Mouse (Mus musculus) bone marrow, adult 2 months (tissue): Measurements from ENCODE around the gene Lrp2bp. TPM values are rescaled to one million over a fixed set of nuclear protein-coding genes. Genes with fewer than 3 reads are reported as not detected.

ENCODE experiments used
- H3K27ac ChIP-seq: fragments of 200-500 bp; 2 replicates; pipeline ENCODE4 v1.5.1; 2012; ENCODE audit warnings: low read depth, mild to moderate bottlenecking, control low read depth, inconsistent platforms, low read length; ENCODE audit not compliant: control insufficient read depth, poor library complexity, insufficient read depth
- H3K4me1 ChIP-seq: fragments of 200-500 bp; 2 replicates; pipeline ENCODE4 v1.6.1; 2011; ENCODE audit warnings: low read length; ENCODE audit not compliant: control insufficient read depth, insufficient read depth
- H3K4me3 ChIP-seq: fragments of 200-500 bp; replicated peaks from 2 replicates; pipeline ENCODE3; 2011; ENCODE audit warnings: mild to moderate bottlenecking, low read depth, low read length, control low read depth; ENCODE audit not compliant: control insufficient read depth
- CTCF ChIP-seq: fragments of 200-500 bp; IDR thresholded peaks from 2 replicates; pipeline ENCODE4 v1.5.1; 2011; ENCODE audit warnings: low read length, control low read depth; ENCODE audit not compliant: control insufficient read depth, insufficient read depth
- POLR2A ChIP-seq: fragments of 200-500 bp; IDR thresholded peaks from 2 replicates; pipeline ENCODE4 v1.6.1; 2011; ENCODE audit warnings: low read depth, mild to moderate bottlenecking, control low read depth, low read length, borderline replicate concordance; ENCODE audit not compliant: control insufficient read depth
- WGBS: fragments of 180-500 bp; shearing (Covaris S2); methylation state at CpG from one replicate; pipeline ENCODE4 v1.1.7; 2018; 5-methylcytosine and 5-hydroxymethylcytosine counted together
- polyA plus RNA-seq: library from polyadenylated mRNA; stranded (reverse); fragments of >200 nt; gene quantifications from 2 replicates; pipeline ENCODE4 v1.2.4, GENCODE M21; 2011; ENCODE audit warnings: low replicate concordance; ENCODE audit not compliant: missing spikeins, insufficient read depth, insufficient read length

Lrp2bp gene
- polyA plus RNA-seq, 1 experiment, result not detected

GRCm38 (mm10) chr8:46073540-46074140 is 74.5 kb downstream of the Lrp2bp start:
- Histone ChIP-seq H3K27ac (no peak overlapping the region), H3K4me3 (no peak overlapping the region), H3K4me1 (no peaks in the 10 kb centered on the region)
- 71% methylated on average over 2 of the region's 2 CpGs for WGBS
- no peak for TF ChIP-seq CTCF
- TF ChIP-seq POLR2A, result no peak

GRCm38 (mm10) chr8:46075223-46075622 is 76.1 kb downstream of the Lrp2bp start:
- 88% methylated on average over 5 of the region's 5 CpGs for WGBS
- H3K27ac ChIP-seq, result no peak overlapping the region
- TF ChIP-seq CTCF (no peak), POLR2A (no peak)
- no peaks in the 10 kb centered on the region for H3K4me1 ChIP-seq
- no peak overlapping the region for H3K4me3 ChIP-seq

- H3K27ac ChIP-seq, result no peak overlapping the region
- no peak overlapping the region for H3K4me3 ChIP-seq
- H3K4me1 ChIP-seq, result no peaks in the 10 kb centered on the region
- WGBS, result 29% methylated on average over 6 of the region's 6 CpGs
- no peak for TF ChIP-seq POLR2A
- no peak for TF ChIP-seq CTCF
Measured at GRCm38 (mm10) chr8:46078866-46079265, 79.8 kb downstream of the Lrp2bp start.

Other genes with a start within 250 kb of the Lrp2bp start
- 3.0 TPM in 1 of 2 replicates, not detected in the other for gene Pdlim3, start 113.8 kb upstream of the Lrp2bp start, polyA plus RNA-seq
- gene Ccdc110, start 64.7 kb upstream of the Lrp2bp start, polyA plus RNA-seq, result not detected in 2 replicates
- 0.54 and 3.3 TPM in 2 replicates for gene 1700029J07Rik, start 24.1 kb upstream of the Lrp2bp start, polyA plus RNA-seq
- gene Ufsp2, start 23.8 kb upstream of the Lrp2bp start, polyA plus RNA-seq, result 12.7 and 23.3 TPM in 2 replicates
- 9.0 TPM in 1 of 2 replicates, not detected in the other for gene Ankrd37, start 6.4 kb downstream of the Lrp2bp start, polyA plus RNA-seq
- 5.1 and 5.8 TPM in 2 replicates for gene Cfap97, start 152.5 kb downstream of the Lrp2bp start, polyA plus RNA-seq
- gene Snx25, start 152.9 kb downstream of the Lrp2bp start, polyA plus RNA-seq, result 4.9 and 12.5 TPM in 2 replicates
- 13.8 and 43.4 TPM in 2 replicates for gene Slc25a4, start 212.0 kb downstream of the Lrp2bp start, polyA plus RNA-seq